Mouse (Mus musculus) testis, adult 2 months (tissue): ENCODE measurements at regions not wholly inside any gene's neighbourhood (a gene's known extent, or its start where the extent isn't known, plus 50 kb on each side); places are given as distances from the start of the nearest gene placed in this dataset.

Experiments used
- CTCF ChIP-seq: fragments of 200-500 bp; IDR thresholded peaks from 2 replicates; pipeline ENCODE4 v1.5.1; 2012; ENCODE audit warnings: low read depth, mild to moderate bottlenecking, inconsistent platforms, low read length, moderate library complexity; ENCODE audit not compliant: control insufficient read depth, insufficient read depth, insufficient replicate concordance
- POLR2A ChIP-seq: fragments of 200-500 bp; IDR thresholded peaks from 2 replicates; pipeline ENCODE4 v1.6.1; 2012; ENCODE audit warnings: low read depth, mild to moderate bottlenecking, inconsistent platforms, low read length, moderate library complexity; ENCODE audit not compliant: control insufficient read depth

- no peak for TF ChIP-seq POLR2A
- TF ChIP-seq CTCF, result no peak
These were observed 69.0 kb upstream of the Pdzrn3 start for GRCm38 (mm10) chr6:101446720-101447119.
